Mouse (Mus musculus) CH12.LX (cell line): ENCODE measurements at regions not wholly inside any gene's neighbourhood (a gene's known extent, or its start where the extent isn't known, plus 50 kb on each side); places are given as distances from the start of the nearest gene placed in this dataset.

ENCODE experiments used
- DNase-seq: peaks from one replicate; pipeline ENCODE4 v3.0.0-alpha.2; 2013; ENCODE audit errors: extremely low read depth
- H3K27ac ChIP-seq: 2 replicates; pipeline ENCODE4 v1.5.1; 2012; ENCODE audit warnings: low read depth, mild to moderate bottlenecking, control low read depth, moderate library complexity; ENCODE audit not compliant: insufficient read depth
- H3K27me3 ChIP-seq: replicated peaks from 2 replicates; pipeline ENCODE3; 2012; ENCODE audit warnings: inconsistent platforms
- H3K36me3 ChIP-seq, 2 experiments: replicated peaks in 1 of 2; 2 replicates each; pipeline versions ENCODE3 to v1.6.1; 2012; ENCODE audit warnings: inconsistent platforms in 1 of 2, low read length in 1 of 2, mild to moderate bottlenecking in 1 of 2, mixed read lengths in 1 of 2, moderate library complexity in 1 of 2; ENCODE audit not compliant: control insufficient read depth in 1 of 2, insufficient read depth in 1 of 2
- H3K4me1 ChIP-seq, 2 experiments: 2 replicates each; pipeline ENCODE4 v1.6.1; 2012; ENCODE audit warnings: inconsistent platforms in 1 of 2, moderate library complexity in 1 of 2; ENCODE audit not compliant: insufficient read depth in 2 of 2, control insufficient read depth in 1 of 2
- H3K4me2 ChIP-seq: 2 replicates; pipeline ENCODE4 v1.6.1; 2012; ENCODE audit warnings: low read depth, mild to moderate bottlenecking, control low read depth; ENCODE audit not compliant: poor library complexity, insufficient read depth, severe bottlenecking
- H3K4me3 ChIP-seq, 3 experiments: fragments of 150-350 bp in 1 of 3; sonication (generic) in 1 of 3; replicated peaks in 1 of 3; 2 replicates each; pipeline versions ENCODE3 to v1.5.1; 2011 to 2012; ENCODE audit warnings: low read depth in 2 of 3, low read length in 2 of 3, mild to moderate bottlenecking in 2 of 3, moderate library complexity in 2 of 3, control low read depth in 1 of 3, improper control_type of control experiment in 1 of 3, inconsistent platforms in 1 of 3, mixed read lengths in 1 of 3; ENCODE audit not compliant: poor library complexity in 1 of 3
- H3K79me2 ChIP-seq: replicated peaks from 2 replicates; pipeline ENCODE4 v1.6.1; 2012; ENCODE audit warnings: mild to moderate bottlenecking, moderate library complexity; ENCODE audit not compliant: control insufficient read depth, poor library complexity, insufficient read depth, severe bottlenecking; ENCODE audit errors: extremely low read depth
- H3K9ac ChIP-seq: 2 replicates; pipeline ENCODE4 v1.6.1; 2012; ENCODE audit warnings: low read depth, mild to moderate bottlenecking, control low read depth, moderate library complexity; ENCODE audit not compliant: insufficient read depth
- H3K9me3 ChIP-seq: replicated peaks from 2 replicates; pipeline ENCODE3; 2012; ENCODE audit warnings: low read length, inconsistent platforms, mixed read lengths
- CHD1 ChIP-seq: IDR thresholded peaks from 2 replicates; pipeline ENCODE4 v1.6.1; 2012; ENCODE audit warnings: low read depth, low read length, improper control_type of control experiment, inconsistent platforms
- E2F4 ChIP-seq: IDR thresholded peaks from 2 replicates; pipeline ENCODE4 v1.6.1; 2011; ENCODE audit warnings: low read depth, low read length, improper control_type of control experiment; ENCODE audit not compliant: insufficient replicate concordance
- ELF1 ChIP-seq: IDR thresholded peaks from 2 replicates; pipeline ENCODE4 v1.6.1; 2014; ENCODE audit warnings: low read depth, mild to moderate bottlenecking, inconsistent platforms, low read length, improper control_type of control experiment
- EP300 ChIP-seq: IDR thresholded peaks from 2 replicates; pipeline ENCODE4 v1.6.1; 2011; ENCODE audit warnings: low read length, improper control_type of control experiment
- ETS1 ChIP-seq: conservative IDR thresholded peaks from 2 replicates; pipeline ENCODE4 v1.6.1; 2012; ENCODE audit warnings: low read depth, mild to moderate bottlenecking, inconsistent platforms, low read length, improper control_type of control experiment, moderate library complexity
- HCFC1 ChIP-seq: IDR thresholded peaks from 2 replicates; pipeline ENCODE4 v1.6.1; 2012; ENCODE audit warnings: low read depth, mild to moderate bottlenecking, inconsistent platforms, low read length, improper control_type of control experiment
- IRF4 ChIP-seq: IDR thresholded peaks from 2 replicates; pipeline ENCODE4 v1.6.1; 2014; ENCODE audit warnings: low read depth, mild to moderate bottlenecking, inconsistent platforms, low read length, improper control_type of control experiment
- MAX ChIP-seq: IDR thresholded peaks from 2 replicates; pipeline ENCODE4 v1.6.1; 2011; ENCODE audit warnings: low read length, improper control_type of control experiment
- MAZ ChIP-seq: IDR thresholded peaks from 2 replicates; pipeline ENCODE4 v1.6.1; 2012; ENCODE audit warnings: low read depth, mild to moderate bottlenecking, inconsistent platforms, low read length, improper control_type of control experiment, moderate library complexity
- MEF2A ChIP-seq: IDR thresholded peaks from 2 replicates; pipeline ENCODE4 v1.6.1; 2014; ENCODE audit warnings: low read depth, mild to moderate bottlenecking, inconsistent platforms, low read length, improper control_type of control experiment, borderline replicate concordance
- MXI1 ChIP-seq: IDR thresholded peaks from 2 replicates; pipeline ENCODE4 v1.6.1; 2011; ENCODE audit warnings: mild to moderate bottlenecking, low read depth, low read length, improper control_type of control experiment
- MYC ChIP-seq: IDR thresholded peaks from 2 replicates; pipeline ENCODE4 v1.6.1; 2011; ENCODE audit warnings: low read depth, mild to moderate bottlenecking, improper control_type of control experiment, low read length
- NRF1 ChIP-seq: IDR thresholded peaks from 2 replicates; pipeline ENCODE4 v1.6.1; 2014; ENCODE audit warnings: low read depth, mild to moderate bottlenecking, inconsistent platforms, low read length, improper control_type of control experiment, moderate library complexity
- POLR2AphosphoS2 ChIP-seq: IDR thresholded peaks from 2 replicates; pipeline ENCODE4 v1.6.1; 2011; ENCODE audit warnings: low read depth, low read length, improper control_type of control experiment
- SIN3A ChIP-seq: IDR thresholded peaks from 2 replicates; pipeline ENCODE4 v1.6.1; 2012; ENCODE audit warnings: low read length, improper control_type of control experiment, inconsistent platforms
- TBP ChIP-seq: conservative IDR thresholded peaks from 2 replicates; pipeline ENCODE4 v1.6.1; 2011; ENCODE audit warnings: low read depth, low read length, improper control_type of control experiment
- USF1 ChIP-seq: IDR thresholded peaks from 2 replicates; pipeline ENCODE4 v1.6.1; 2014; ENCODE audit warnings: low read depth, mild to moderate bottlenecking, inconsistent platforms, low read length, improper control_type of control experiment
- ZC3H11A ChIP-seq: IDR thresholded peaks from 2 replicates; pipeline ENCODE4 v1.6.1; 2012; ENCODE audit warnings: low read depth, mild to moderate bottlenecking, inconsistent platforms, low read length, improper control_type of control experiment
- ZKSCAN1 ChIP-seq: IDR thresholded peaks from 2 replicates; pipeline ENCODE4 v1.6.1; 2012; ENCODE audit warnings: low read depth, inconsistent platforms, low read length, improper control_type of control experiment, borderline replicate concordance
- dilution Hi-C: fragments of 300-500 bp; cut with MboI; formaldehyde crosslinking; loops from 2 replicates; pipeline ENCODE4 v1.14.3; 2020; ENCODE audit warnings: low sequenced_read_pairs; ENCODE audit not compliant: extremely low pct_unique_long_range_greater_than_20kb, extremely low pct_ligation_motif_present
- in situ Hi-C: fragments of 300-500 bp; cut with MboI; formaldehyde crosslinking; loops from 3 replicates; pipeline ENCODE4 v1.14.3; 2019; ENCODE audit warnings: low sequenced_read_pairs, low pct_ligation_motif_present, low pct_unique_long_range_greater_than_20kb, mixed read lengths

- Histone ChIP-seq H3K79me2 (no peaks in the 10 kb centered on the region), H3K9ac (no peak overlapping the region), H3K27me3 (no peaks in the 10 kb centered on the region), H3K4me2 (no peak overlapping the region), H3K27ac (no peak overlapping the region), H3K4me1 (peaks cover 0 to 14% of the 10 kb centered on the region in 2 experiments; a peak in 2 of 4 replicates), H3K36me3 (no peaks in the 10 kb centered on the region), H3K4me3 (no peak overlapping the region), H3K9me3 (no peaks in the 10 kb centered on the region)
- no peak for TF ChIP-seq MXI1
- TF ChIP-seq ZC3H11A, result no peak
- TF ChIP-seq ELF1, result no peak
- TF ChIP-seq IRF4, result no peak
- no peak for TF ChIP-seq SIN3A
- no peak for TF ChIP-seq MEF2A
- no peak for TF ChIP-seq ETS1
- TF ChIP-seq TBP, result no peak
- TF ChIP-seq MAZ, result no peak
- TF ChIP-seq CHD1, result no peak
- TF ChIP-seq ZKSCAN1, result no peak
- TF ChIP-seq E2F4, result no peak
- TF ChIP-seq USF1, result no peak
- no peak for TF ChIP-seq MYC
- no peak for TF ChIP-seq NRF1
- no peak for TF ChIP-seq POLR2AphosphoS2
- in situ Hi-C loops, result no loop called here
- dilution Hi-C loops, result no loop called here
- DNase-seq, result no peak
Measured at GRCm38 (mm10) chr7:40674397-40674796, 223.7 kb upstream of the Vstm2b start.

- Histone ChIP-seq H3K4me1 (peaks cover 0 to 11% of the 10 kb centered on the region in 2 experiments; a peak in 2 of 4 replicates), H3K36me3 (no peaks in the 10 kb centered on the region), H3K9me3 (no peaks in the 10 kb centered on the region), H3K4me3 (no peak overlapping the region), H3K4me2 (no peak overlapping the region), H3K79me2 (no peaks in the 10 kb centered on the region), H3K9ac (no peak overlapping the region), H3K27ac (no peak overlapping the region), H3K27me3 (no peaks in the 10 kb centered on the region)
- in situ Hi-C loops (loop anchor here (25.0 kb wide), 1 partner anchor 365 kb away; no protein-coding TSS in a partner anchor), dilution Hi-C loops (no loop called here)
- DNase-seq, result no peak
- TF ChIP-seq EP300 (no peak), HCFC1 (no peak), TBP (no peak), MAX (no peak)
Measured at GRCm38 (mm10) chr7:40677601-40678000, 220.5 kb upstream of the Vstm2b start.
